Mouse (Mus musculus) heart, postnatal 0 days (tissue): ENCODE results near the gene Slc7a10. TPM values are rescaled to one million over a fixed set of nuclear protein-coding genes. Genes with fewer than 3 reads are reported as not detected.

Experiments used
- ATAC-seq: fragments of 200-750 bp; cut with Nextera tagmentation; 2 replicates; pipeline ENCODE4 v1.8.0; 2017; ENCODE audit warnings: low read depth, moderate number of reproducible peaks, moderate library complexity; ENCODE audit not compliant: insufficient read depth
- DNase-seq: peaks from one replicate; pipeline ENCODE4 v3.0.0-alpha.2; 2016; ENCODE audit warnings: low spot score
- H3K27ac ChIP-seq: fragments of 300-500 bp; sonication (generic); 2 replicates; pipeline ENCODE4 v1.5.1; 2014; ENCODE audit warnings: low read depth, mild to moderate bottlenecking
- H3K27me3 ChIP-seq: fragments of 300-500 bp; sonication (generic); 2 replicates; pipeline ENCODE4 v1.6.1; 2014; ENCODE audit warnings: low read length, mixed read lengths; ENCODE audit not compliant: control insufficient read depth, insufficient read depth
- H3K36me3 ChIP-seq: fragments of 300-500 bp; sonication (generic); replicated peaks from 2 replicates; pipeline ENCODE4 v1.6.1; 2014; ENCODE audit warnings: low read length, mixed read lengths; ENCODE audit not compliant: control insufficient read depth, insufficient read depth
- H3K4me1 ChIP-seq: fragments of 300-500 bp; sonication (generic); 2 replicates; pipeline ENCODE4 v1.6.1; 2014; ENCODE audit warnings: antibody characterized with exemption; ENCODE audit not compliant: control insufficient read depth, insufficient read depth
- H3K4me2 ChIP-seq: fragments of 300-500 bp; sonication (generic); 2 replicates; pipeline ENCODE4 v1.6.1; 2014; ENCODE audit warnings: low read depth, mild to moderate bottlenecking, low read length, moderate library complexity
- H3K4me3 ChIP-seq: fragments of 300-500 bp; sonication (generic); 2 replicates; pipeline ENCODE4 v1.5.1; 2014; ENCODE audit warnings: low read depth, low read length
- H3K9ac ChIP-seq: fragments of 300-500 bp; sonication (generic); replicated peaks from 2 replicates; pipeline ENCODE4 v1.6.1; 2014; ENCODE audit warnings: low read depth, low read length, mixed read lengths
- H3K9me3 ChIP-seq: fragments of 300-500 bp; sonication (generic); replicated peaks from 2 replicates; pipeline ENCODE4 v1.6.1; 2016; ENCODE audit warnings: low read length; ENCODE audit not compliant: control insufficient read depth
- CTCF ChIP-seq: IDR thresholded peaks from 2 replicates; pipeline ENCODE4 v1.5.1; 2016; ENCODE audit warnings: antibody characterized with exemption, control low read depth, low read depth
- EP300 ChIP-seq: IDR thresholded peaks from 2 replicates; pipeline ENCODE4 v1.6.1; 2016; ENCODE audit warnings: antibody characterized with exemption, low read depth
- WGBS: fragments of 180-500 bp; shearing (Covaris S2); extraction: QIAGEN DNeasy Blood & Tissue Kit; methylation state at CpG from one replicate; pipeline ENCODE4 v1.1.7; 2014; 5-methylcytosine and 5-hydroxymethylcytosine counted together
- polyA plus RNA-seq: library from polyadenylated mRNA; unstranded; fragments of >200 nt; fragmentation: Nextera tagmentation; extraction: Ambion mirVana; gene quantifications from 2 replicates; pipeline ENCODE4 v1.2.1, GENCODE M21; 2015
- total RNA-seq: library from RNA; depleted of rRNA; stranded (reverse); fragments of >200 nt; gene quantifications from 2 replicates; pipeline ENCODE4 v1.2.3, GENCODE M21; 2014; ENCODE audit warnings: low replicate concordance

The Slc7a10 gene
- total and polyA plus RNA-seq, 2 experiments from 2014 or later, result 0.11 to 0.15 TPM

DNA sequence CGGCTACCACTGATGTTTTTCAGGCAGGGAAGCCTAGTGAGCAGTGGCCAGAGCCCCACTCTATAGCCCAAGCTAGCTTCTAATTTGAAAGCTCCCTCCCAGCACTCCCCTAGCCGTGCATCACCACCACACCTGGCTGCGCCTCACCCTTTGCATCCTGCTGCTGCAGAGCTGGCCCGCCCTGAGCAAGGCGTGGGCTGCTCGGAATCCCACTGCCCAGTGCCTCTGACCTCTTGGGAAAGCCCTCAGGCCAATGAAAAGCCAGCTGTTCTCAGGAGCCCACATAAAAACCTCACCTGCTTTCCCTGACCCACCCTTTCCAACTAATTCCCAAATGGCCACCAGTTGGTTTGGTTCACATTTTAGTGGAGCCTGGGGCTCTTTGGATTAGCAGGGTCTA lies 22.1 kb upstream of the Slc7a10 start:
- Histone ChIP-seq H3K4me2 (no peak overlapping the region), H3K9me3 (no peaks in the 10 kb centered on the region), H3K27me3 (no peaks in the 10 kb centered on the region), H3K9ac (no peak overlapping the region), H3K4me1 (no peaks in the 10 kb centered on the region), H3K4me3 (no peak overlapping the region), H3K27ac (no peak overlapping the region), H3K36me3 (no peaks in the 10 kb centered on the region)
- 63% methylated on average over 6 of the region's 6 CpGs for WGBS
- ATAC-seq (no peak), DNase-seq (no peak)
- no peak for TF ChIP-seq CTCF
- TF ChIP-seq EP300, result no peak

GRCm38 (mm10) chr7:35166988-35167387 lies 19.2 kb upstream of the Slc7a10 start:
- TF ChIP-seq EP300, result no peak
- no peak for TF ChIP-seq CTCF
- Histone ChIP-seq H3K9ac (no peak overlapping the region; the same call in 1 of the 2 replicates), H3K36me3 (no peaks in the 10 kb centered on the region), H3K27me3 (peaks cover 20% of the 10 kb centered on the region; the same call in 1 of the 2 replicates), H3K27ac (no peak overlapping the region), H3K4me1 (no peaks in the 10 kb centered on the region), H3K9me3 (no peaks in the 10 kb centered on the region), H3K4me2 (no peak overlapping the region), H3K4me3 (no peak overlapping the region)
- WGBS, result 72% methylated on average over 5 of the region's 5 CpGs
- no peak for DNase-seq
- no peak for ATAC-seq

GRCm38 (mm10) chr7:35167925-35168324 lies 18.3 kb upstream of the Slc7a10 start:
- DNase-seq, result no peak

GRCm38 (mm10) chr7:35169341-35169740 lies 16.8 kb upstream of the Slc7a10 start:
- Histone ChIP-seq H3K27ac (no peak overlapping the region), H3K9me3 (no peaks in the 10 kb centered on the region), H3K4me1 (no peaks in the 10 kb centered on the region), H3K36me3 (no peaks in the 10 kb centered on the region), H3K4me2 (no peak overlapping the region), H3K4me3 (no peak overlapping the region), H3K27me3 (peaks cover 35% of the 10 kb centered on the region; the same call in 1 of the 2 replicates), H3K9ac (no peak overlapping the region)
- ATAC-seq (peak; percentile 37), DNase-seq (peak; percentile 75)
- WGBS, result 13% methylated on average over 6 of the region's 6 CpGs
- TF ChIP-seq CTCF, result peak; percentile 96
- TF ChIP-seq EP300, result no peak

More at GRCm38 (mm10) chr7:35167925-35168324, 18.3 kb upstream of the Slc7a10 start:
- Histone ChIP-seq H3K36me3 (no peaks in the 10 kb centered on the region), H3K27me3 (peaks cover 27% of the 10 kb centered on the region; the same call in 1 of the 2 replicates), H3K4me3 (no peak overlapping the region), H3K9ac (no peak overlapping the region), H3K4me2 (no peak overlapping the region), H3K27ac (no peak overlapping the region), H3K4me1 (no peaks in the 10 kb centered on the region), H3K9me3 (no peaks in the 10 kb centered on the region)
- ATAC-seq, result no peak
- WGBS, result 86% methylated on average over 2 of the region's 2 CpGs
- TF ChIP-seq EP300 (no peak), CTCF (no peak)

DNA sequence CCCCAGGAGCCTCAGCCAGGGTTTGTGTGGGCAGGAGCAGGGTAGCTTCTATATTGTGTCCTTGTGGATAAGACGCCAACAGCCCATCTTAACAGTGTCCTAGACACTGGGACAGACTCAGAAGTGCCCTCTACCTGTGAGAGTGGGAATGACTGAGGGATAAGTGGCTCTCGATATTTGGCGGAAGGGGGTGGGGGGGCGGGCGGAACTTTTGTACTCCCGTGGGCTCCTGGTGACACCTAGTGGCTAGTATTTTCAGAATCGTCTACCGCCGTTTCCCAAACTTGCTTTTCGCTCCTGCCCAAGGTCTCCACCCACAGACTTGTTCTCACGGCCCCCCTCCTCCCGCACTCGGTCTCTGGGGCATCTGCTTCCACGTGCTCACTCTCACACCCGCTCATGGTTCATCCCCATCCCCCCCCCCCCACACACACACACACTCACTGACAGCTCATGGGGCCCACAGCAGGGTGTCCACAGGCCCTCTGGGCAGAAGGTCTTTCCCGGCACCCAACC lies 14.3 kb upstream of the Slc7a10 start:
- H3K4me2 ChIP-seq, result peak overlapping the region; percentile 28; the same call in 1 of the 2 replicates
- H3K4me1 ChIP-seq, result no peaks in the 10 kb centered on the region
- H3K27ac ChIP-seq, result no peak overlapping the region
- ATAC-seq, result peak; percentile 70; the same call in 1 of the 2 replicates
- TF ChIP-seq EP300 (no peak), CTCF (peak; percentile 82)
- WGBS, result under 1% methylated on average over 16 of the region's 16 CpGs
- no peaks in the 10 kb centered on the region for H3K36me3 ChIP-seq
- no peaks in the 10 kb centered on the region for H3K9me3 ChIP-seq
- H3K9ac ChIP-seq, result no peak overlapping the region
- H3K27me3 ChIP-seq, result peaks cover 35% of the 10 kb centered on the region; the same call in 1 of the 2 replicates
- H3K4me3 ChIP-seq, result no peak overlapping the region
- peak; percentile 66 for DNase-seq

DNA sequence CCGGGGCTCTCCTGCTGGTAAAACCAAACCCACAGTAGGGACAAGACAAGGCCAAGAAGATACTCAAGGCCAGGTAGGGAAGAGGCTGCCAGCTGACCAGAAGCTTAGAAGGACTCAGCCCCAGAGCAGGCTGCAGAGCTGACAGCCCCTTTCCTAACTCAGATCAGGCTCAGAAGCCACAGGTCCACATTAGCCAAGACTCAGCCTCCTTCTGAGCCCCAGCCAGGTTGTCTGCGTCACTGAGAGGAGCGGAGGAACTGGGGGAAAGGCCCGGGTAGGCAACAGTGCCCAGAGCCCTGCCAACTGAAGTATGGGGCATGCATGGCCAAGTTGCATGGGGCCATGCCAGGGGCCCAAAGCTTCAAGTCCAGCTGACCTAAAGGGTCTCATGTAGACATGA lies 13.7 kb upstream of the Slc7a10 start:
- H3K4me1 ChIP-seq, result no peaks in the 10 kb centered on the region
- H3K4me2 ChIP-seq, result no peak overlapping the region

More for the DNA sequence above, 13.7 kb upstream of the Slc7a10 start:
- Histone ChIP-seq H3K36me3 (no peaks in the 10 kb centered on the region), H3K9ac (no peak overlapping the region), H3K9me3 (no peaks in the 10 kb centered on the region), H3K27me3 (peaks cover 35% of the 10 kb centered on the region; the same call in 1 of the 2 replicates), H3K27ac (no peak overlapping the region), H3K4me3 (no peak overlapping the region)
- DNase-seq (no peak), ATAC-seq (no peak)
- TF ChIP-seq EP300 (no peak), CTCF (no peak)
- 59% methylated on average over 4 of the region's 4 CpGs for WGBS
